22 mouse cellular contexts compared by ENCODE assay signal in the genomic region with DNA sequence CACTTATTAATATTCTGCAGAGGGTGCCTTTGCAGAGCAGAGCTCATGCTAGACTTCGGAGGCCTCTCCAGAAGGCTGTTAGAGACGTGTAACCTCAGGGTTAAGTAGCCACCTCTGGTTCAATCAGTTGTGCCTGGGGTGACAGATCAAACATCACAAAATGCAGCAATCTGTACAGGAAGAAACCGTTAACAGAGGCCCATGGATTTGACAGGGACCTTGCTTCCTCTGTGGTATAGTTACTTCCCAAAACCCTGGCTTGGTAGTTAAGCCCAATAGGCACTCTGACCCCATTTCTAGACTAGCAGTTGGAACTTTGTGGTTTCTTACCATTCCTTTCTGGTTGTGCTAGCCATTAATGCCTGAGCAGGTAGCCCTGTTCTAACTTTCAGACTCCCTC.
"Had no signal": no experiment of that assay in that cellular context is flagged by ENCODE, and none has a peak within 500 bp of the region (broad histone marks: within the 10 kb centered on the region; RNA-seq: fewer than 3 reads in every experiment).

No protein-coding gene starts in this region.

- H3K36me3 ChIP-seq: kidney, embryonic 15.5 days; limb, embryonic 12.5 days; limb, embryonic 15.5 days; liver, embryonic 15.5 days; midbrain, embryonic 10.5 days; midbrain, embryonic 13.5 days; neural tube, embryonic 12.5 days; neural tube, embryonic 15.5 days; stomach, embryonic 15.5 days had no signal

- ATAC-seq: midbrain, embryonic 13.5 days had no signal

- H3K27me3 ChIP-seq: kidney, embryonic 15.5 days; limb, embryonic 12.5 days; limb, embryonic 15.5 days; liver, embryonic 15.5 days; megakaryocyte, embryonic 14.5 days; midbrain, embryonic 13.5 days; neural tube, embryonic 12.5 days; neural tube, embryonic 15.5 days; stomach, embryonic 15.5 days had no signal

- H3K4me2 ChIP-seq: kidney, embryonic 15.5 days; limb, embryonic 12.5 days; limb, embryonic 15.5 days; liver, embryonic 11.5 days; liver, embryonic 15.5 days; midbrain, embryonic 13.5 days; neural tube, embryonic 12.5 days; neural tube, embryonic 15.5 days; stomach, embryonic 15.5 days had no signal

- H3K9ac ChIP-seq: kidney, embryonic 15.5 days; limb, embryonic 12.5 days; limb, embryonic 15.5 days; liver, embryonic 15.5 days; midbrain, embryonic 13.5 days; neural tube, embryonic 12.5 days; neural tube, embryonic 15.5 days; stomach, embryonic 15.5 days had no signal

- H3K4me3 ChIP-seq: kidney, embryonic 15.5 days; limb, embryonic 12.5 days; limb, embryonic 15.5 days; liver, embryonic 15.5 days; midbrain, embryonic 10.5 days; midbrain, embryonic 13.5 days; neural tube, embryonic 12.5 days; neural tube, embryonic 15.5 days; stomach, embryonic 15.5 days had no signal

- H3K4me1 ChIP-seq: limb, embryonic 12.5 days; limb, embryonic 15.5 days; neural tube, embryonic 12.5 days; neural tube, embryonic 15.5 days; stomach, embryonic 15.5 days had no signal

- H3K27ac ChIP-seq: kidney, embryonic 15.5 days; limb, embryonic 12.5 days; limb, embryonic 15.5 days; liver, embryonic 15.5 days; midbrain, embryonic 10.5 days; midbrain, embryonic 13.5 days; neural tube, embryonic 12.5 days; neural tube, embryonic 15.5 days; stomach, embryonic 15.5 days had no signal

- H3K9me3 ChIP-seq: kidney, embryonic 15.5 days; limb, embryonic 12.5 days; limb, embryonic 15.5 days; liver, embryonic 15.5 days; megakaryocyte, embryonic 14.5 days; midbrain, embryonic 10.5 days; midbrain, embryonic 13.5 days; neural tube, embryonic 12.5 days; neural tube, embryonic 15.5 days; stomach, embryonic 15.5 days had no signal

- DNase-seq: kidney, adult 18-20 months; kidney, postnatal 10 days; kidney, postnatal 4 days; left cerebral cortex, postnatal 4 days; lung, adult 2 months; lung, postnatal 14 days; lung, postnatal 4 days; right cerebral cortex, adult 18-20 months; right cerebral cortex, postnatal 14 days; spleen, adult 18-20 months; thymus, postnatal 36 days had no signal
